Mouse (Mus musculus): ENCODE results near the gene Khk. TPM values are rescaled to one million over a fixed set of nuclear protein-coding genes. Genes with fewer than 3 reads are reported as not detected.

Khk gene
- polyA plus RNA-seq, 1 experiment from 2014 or later, result 3.3 TPM

DNA sequence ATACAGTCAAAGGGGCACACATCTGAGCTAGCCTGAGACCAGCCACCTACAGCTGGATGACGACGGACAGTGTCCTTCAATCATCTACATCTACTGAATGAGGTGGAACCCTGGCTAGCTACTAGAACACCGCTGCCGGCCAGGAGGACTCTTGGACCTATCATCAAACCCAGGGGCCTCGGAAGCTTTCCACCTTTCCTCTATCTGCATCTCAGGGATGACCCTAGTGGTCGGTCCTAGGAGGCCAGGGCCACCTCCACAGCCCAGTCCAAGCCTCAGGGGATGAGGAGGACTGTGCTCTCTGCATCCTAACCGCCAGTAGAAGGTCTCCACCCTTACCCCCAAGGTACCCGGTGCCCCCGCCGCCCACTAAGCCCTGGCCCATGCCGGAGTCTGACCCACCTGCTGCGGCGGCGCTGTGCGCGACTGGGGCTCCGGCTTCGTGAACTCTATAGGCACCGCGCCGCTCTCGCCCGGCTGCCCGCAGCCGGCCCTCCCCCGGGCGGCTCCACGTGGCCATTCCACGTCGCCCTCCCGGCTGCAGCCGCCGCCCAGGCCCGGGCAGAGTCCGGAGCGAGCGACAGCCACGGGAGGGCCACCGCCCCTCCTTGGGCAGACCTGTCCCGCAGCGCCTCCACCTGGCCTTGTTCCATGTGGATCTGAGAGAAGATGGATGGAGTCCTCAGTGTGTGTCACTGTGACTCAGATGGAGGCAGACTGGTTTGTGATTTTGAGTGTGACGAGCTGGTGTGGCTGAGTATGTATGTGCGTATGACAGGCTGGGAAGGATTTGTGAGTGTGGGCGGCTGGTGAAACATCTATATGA lies 23.9 kb downstream of the Khk start, which contains the start of gene Cgref1:
Gene Cgref1 (minus strand): TSS at position 636 of the 826 bp plus-strand sequence.
- Histone ChIP-seq H3K27me3 (no peaks in the 10 kb centered on the region; the same call in none of the 2 replicates), H3K4me1 (peaks cover 18% of the 10 kb centered on the region), H3K27ac (no peak within 1 kb of the TSS), H3K4me3 (peak within 1 kb of the TSS; percentile 51), H3K9ac (peak within 1 kb of the TSS; percentile 74), H3K4me2 (peak within 1 kb of the TSS; percentile 82), H3K9me3 (replicated peaks) (no peaks in the 10 kb centered on the region), H3K36me3 (ENCODE audit: poor library complexity, severe bottlenecking) (no peaks in the 10 kb centered on the region)
- ATAC-seq, result peak; percentile 46
- 5% methylated on average over 43 of the region's 44 CpGs for WGBS

GRCm38 (mm10) chr5:30948620-30949019 lies 27.4 kb downstream of the Khk start:
- no peaks in the 10 kb centered on the region; the same call in none of the 2 replicates for H3K27me3 ChIP-seq
- H3K4me2 ChIP-seq, result peak overlapping the region; percentile 88; the same call in 1 of the 2 replicates
- peaks cover 23% of the 10 kb centered on the region for H3K4me1 ChIP-seq
- WGBS, result 71% methylated on average over 5 of the region's 5 CpGs
- no peak overlapping the region for H3K27ac ChIP-seq
- no peak overlapping the region for H3K4me3 ChIP-seq
- H3K36me3 ChIP-seq (ENCODE audit: poor library complexity, severe bottlenecking), result peaks cover 23% of the 10 kb centered on the region
- no peak for ATAC-seq
- no peaks in the 10 kb centered on the region for H3K9me3 ChIP-seq (replicated peaks)
- no peak overlapping the region for H3K9ac ChIP-seq

GRCm38 (mm10) chr5:30949654-30950326 lies 28.6 kb downstream of the Khk start:
- H3K4me3 ChIP-seq, result peak overlapping the region; percentile 59
- H3K27me3 ChIP-seq, result no peaks in the 10 kb centered on the region; the same call in none of the 2 replicates
- no peaks in the 10 kb centered on the region for H3K9me3 ChIP-seq (replicated peaks)
- under 1% methylated on average over 31 of the region's 31 CpGs for WGBS
- H3K9ac ChIP-seq, result peak overlapping the region; percentile 71
- H3K4me1 ChIP-seq, result peaks cover 22% of the 10 kb centered on the region
- H3K4me2 ChIP-seq, result peak overlapping the region; percentile 88
- peak overlapping the region; percentile 51 for H3K27ac ChIP-seq
- peaks cover 34% of the 10 kb centered on the region for H3K36me3 ChIP-seq (ENCODE audit: poor library complexity, severe bottlenecking)
- ATAC-seq, result peak; percentile 87

DNA sequence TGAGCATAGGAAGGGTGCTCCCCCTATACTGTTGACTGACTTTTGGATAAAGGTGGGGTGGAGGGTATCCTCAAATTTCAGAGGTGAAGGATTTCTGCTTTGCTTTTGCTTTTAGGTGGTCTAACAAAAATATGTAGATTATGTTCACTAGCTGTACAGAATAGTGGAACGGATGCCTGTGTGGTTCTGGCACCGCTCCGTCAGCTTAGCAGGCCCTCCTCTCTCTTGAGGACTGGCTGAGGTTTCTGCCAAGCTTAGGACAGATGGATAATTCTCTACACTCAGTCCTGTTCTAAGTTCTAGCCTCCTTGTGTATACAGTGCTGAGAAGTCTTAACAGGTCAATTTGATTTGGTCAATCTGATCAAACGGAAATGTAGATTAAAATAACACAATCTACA lies 29.2 kb downstream of the Khk start:
- ATAC-seq, result no peak; the same call in 1 of the 2 replicates
- WGBS, result 70% methylated on average over 4 of the region's 4 CpGs
- peak overlapping the region; percentile 88 for H3K4me2 ChIP-seq

GRCm38 (mm10) chr5:30950922-30951321 lies 29.7 kb downstream of the Khk start:
- Histone ChIP-seq H3K4me2 (no peak overlapping the region), H3K36me3 (ENCODE audit: poor library complexity, severe bottlenecking) (peaks cover 46% of the 10 kb centered on the region), H3K9me3 (replicated peaks) (no peaks in the 10 kb centered on the region), H3K4me3 (no peak overlapping the region), H3K4me1 (peaks cover 18% of the 10 kb centered on the region), H3K27me3 (no peaks in the 10 kb centered on the region; the same call in none of the 2 replicates), H3K27ac (no peak overlapping the region), H3K9ac (no peak overlapping the region)
- 81% methylated on average over 2 of the region's 2 CpGs for WGBS
- no peak for ATAC-seq

More for the DNA sequence above, 29.2 kb downstream of the Khk start:
- peak overlapping the region; percentile 51; the same call in 1 of the 2 replicates for H3K27ac ChIP-seq
- H3K9me3 ChIP-seq (replicated peaks), result no peaks in the 10 kb centered on the region
- H3K4me3 ChIP-seq, result peak overlapping the region; percentile 59
- peak overlapping the region; percentile 71 for H3K9ac ChIP-seq
- no peaks in the 10 kb centered on the region; the same call in none of the 2 replicates for H3K27me3 ChIP-seq
- H3K36me3 ChIP-seq (ENCODE audit: poor library complexity, severe bottlenecking), result peaks cover 41% of the 10 kb centered on the region
- H3K4me1 ChIP-seq, result peaks cover 18% of the 10 kb centered on the region

DNA sequence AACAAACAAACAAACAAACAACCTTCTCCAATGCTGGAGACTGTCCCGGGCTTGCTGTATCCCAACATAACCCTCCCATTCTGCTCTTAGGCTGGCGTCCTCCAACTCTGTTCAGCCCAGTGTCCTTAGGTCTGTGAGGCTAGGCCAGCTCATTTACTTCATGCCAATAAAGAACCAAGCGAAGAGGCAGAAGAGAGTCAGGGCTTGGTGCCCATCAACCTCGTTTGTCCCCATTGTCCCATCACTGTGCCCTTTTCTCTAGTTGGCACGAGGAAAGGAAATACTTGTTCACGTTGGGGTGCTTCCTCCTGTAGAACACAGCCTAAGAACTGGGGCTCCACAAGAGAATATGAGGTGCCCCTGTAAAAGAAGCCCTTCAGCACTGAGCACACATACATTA lies 30.5 kb downstream of the Khk start:
- Histone ChIP-seq H3K4me3 (no peak overlapping the region), H3K4me2 (no peak overlapping the region), H3K9ac (no peak overlapping the region), H3K36me3 (ENCODE audit: poor library complexity, severe bottlenecking) (peaks cover 48% of the 10 kb centered on the region), H3K27me3 (no peaks in the 10 kb centered on the region; the same call in none of the 2 replicates), H3K9me3 (replicated peaks) (no peaks in the 10 kb centered on the region), H3K4me1 (peaks cover 18% of the 10 kb centered on the region), H3K27ac (no peak overlapping the region)
- no peak for ATAC-seq
- WGBS, result 83% methylated on average over 6 of the region's 6 CpGs

GRCm38 (mm10) chr5:30952551-30952950 lies 31.3 kb downstream of the Khk start:
- no peak overlapping the region for H3K9ac ChIP-seq
- no peak overlapping the region for H3K4me2 ChIP-seq
- no peak overlapping the region for H3K27ac ChIP-seq
- no peak overlapping the region for H3K4me3 ChIP-seq
- peaks cover 22% of the 10 kb centered on the region for H3K4me1 ChIP-seq
- H3K9me3 ChIP-seq (replicated peaks), result no peaks in the 10 kb centered on the region
- 83% methylated on average over 5 of the region's 5 CpGs for WGBS
- H3K36me3 ChIP-seq (ENCODE audit: poor library complexity, severe bottlenecking), result peaks cover 52% of the 10 kb centered on the region
- no peaks in the 10 kb centered on the region; the same call in 1 of the 2 replicates for H3K27me3 ChIP-seq
- no peak for ATAC-seq

GRCm38 (mm10) chr5:30954065-30954464 lies 32.8 kb downstream of the Khk start:
- WGBS, result 98% methylated on average over 6 of the region's 6 CpGs

DNA sequence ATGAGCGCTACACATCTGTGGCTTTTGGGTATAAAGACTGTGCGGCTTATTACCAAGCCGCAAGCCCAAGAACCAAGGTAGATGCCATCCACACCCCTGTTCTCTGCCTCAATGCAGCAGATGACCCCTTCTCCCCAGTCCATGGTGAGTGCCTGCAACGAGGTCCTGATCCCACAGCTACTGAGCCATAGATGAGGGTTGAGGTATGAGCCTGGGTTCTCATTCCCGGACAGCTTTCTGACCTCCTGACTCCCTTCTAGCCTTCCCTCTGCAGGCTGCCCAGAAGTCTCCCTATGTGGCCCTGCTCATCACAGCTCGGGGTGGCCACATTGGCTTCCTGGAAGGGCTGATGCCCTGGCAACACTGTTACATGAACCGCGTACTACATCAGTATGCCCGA lies 33.3 kb downstream of the Khk start:
- Histone ChIP-seq H3K27me3 (no peaks in the 10 kb centered on the region), H3K4me1 (peaks cover 34% of the 10 kb centered on the region), H3K4me3 (no peak overlapping the region), H3K36me3 (ENCODE audit: poor library complexity, severe bottlenecking) (peaks cover 66% of the 10 kb centered on the region), H3K4me2 (no peak overlapping the region), H3K9me3 (replicated peaks) (no peaks in the 10 kb centered on the region), H3K27ac (no peak overlapping the region), H3K9ac (no peak overlapping the region)
- no peak for ATAC-seq
- WGBS, result 94% methylated on average over 9 of the region's 9 CpGs

More at GRCm38 (mm10) chr5:30954065-30954464, 32.8 kb downstream of the Khk start:
- no peak overlapping the region for H3K4me3 ChIP-seq
- H3K4me1 ChIP-seq, result peaks cover 34% of the 10 kb centered on the region
- no peak overlapping the region for H3K4me2 ChIP-seq
- no peak overlapping the region for H3K27ac ChIP-seq
- H3K27me3 ChIP-seq, result no peaks in the 10 kb centered on the region
- peaks cover 66% of the 10 kb centered on the region for H3K36me3 ChIP-seq (ENCODE audit: poor library complexity, severe bottlenecking)
- no peaks in the 10 kb centered on the region for H3K9me3 ChIP-seq (replicated peaks)
- H3K9ac ChIP-seq, result no peak overlapping the region
- ATAC-seq, result no peak

DNA sequence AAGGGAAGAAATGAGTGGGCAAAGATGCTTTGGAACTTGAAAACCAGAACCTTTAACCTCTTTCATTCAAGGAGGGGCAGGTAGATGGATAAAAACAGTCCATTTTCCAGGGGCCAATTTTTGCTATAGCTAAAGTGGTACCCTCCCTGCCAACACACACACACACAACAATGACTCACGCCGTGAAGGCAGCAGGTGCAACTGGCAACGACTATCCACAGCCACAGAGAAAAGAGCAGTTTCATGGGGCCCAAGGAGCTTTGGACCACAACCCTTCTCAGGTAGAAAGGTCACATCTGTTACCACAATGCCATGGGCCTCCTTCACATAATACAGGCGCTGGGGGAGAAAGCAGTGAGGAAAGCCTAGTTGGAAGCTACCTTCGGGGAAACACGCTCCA lies 34.5 kb downstream of the Khk start:
- 87% methylated on average over 6 of the region's 6 CpGs for WGBS
- Histone ChIP-seq H3K36me3 (ENCODE audit: poor library complexity, severe bottlenecking) (peaks cover 66% of the 10 kb centered on the region), H3K9me3 (replicated peaks) (no peaks in the 10 kb centered on the region), H3K27ac (no peak overlapping the region), H3K9ac (no peak overlapping the region), H3K27me3 (no peaks in the 10 kb centered on the region), H3K4me3 (no peak overlapping the region), H3K4me2 (no peak overlapping the region), H3K4me1 (peaks cover 23% of the 10 kb centered on the region)
- no peak for ATAC-seq

GRCm38 (mm10) chr5:30957891-30958290 lies 36.7 kb downstream of the Khk start:
- WGBS, result 97% methylated on average over 6 of the region's 6 CpGs
- Histone ChIP-seq H3K4me1 (peaks cover 23% of the 10 kb centered on the region), H3K9ac (no peak overlapping the region), H3K27me3 (0 out of 2 replicates have a peak, but pooled peaks cover 6% of the 10 kb centered on the region), H3K27ac (no peak overlapping the region), H3K4me2 (peak overlapping the region; percentile 79), H3K36me3 (ENCODE audit: poor library complexity, severe bottlenecking) (peaks cover 50% of the 10 kb centered on the region), H3K9me3 (replicated peaks) (no peaks in the 10 kb centered on the region), H3K4me3 (no peak overlapping the region)
- ATAC-seq, result no peak

Measured in forebrain, embryonic 13.5 days (tissue).